Mouse (Mus musculus): ENCODE data around the gene Pgpep1.

DNA sequence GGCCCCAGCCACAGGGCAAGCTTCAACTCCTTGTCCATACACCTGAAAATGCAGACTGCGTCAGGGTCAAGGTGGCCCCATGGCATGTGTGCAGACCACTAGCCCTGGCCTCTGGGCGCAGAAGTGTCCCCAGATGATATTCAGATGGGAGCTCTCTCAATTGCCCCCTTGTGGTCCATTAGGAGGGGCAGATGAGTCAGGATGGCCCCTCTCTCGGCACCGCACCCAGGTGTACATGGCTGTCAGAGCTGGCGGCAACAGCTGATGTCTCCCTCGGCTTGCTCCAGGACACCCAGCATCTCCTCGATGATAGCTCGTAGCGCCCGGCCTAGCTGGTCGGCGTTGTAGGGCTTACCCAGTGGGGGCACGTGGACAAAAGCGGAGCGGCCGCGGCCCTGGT lies 9.8 kb downstream of the Pgpep1 start:
- no peak for TF ChIP-seq CTCF (IDR thresholded peaks at IDR 0.05; ENCODE audit: control insufficient read depth, insufficient read depth, insufficient read length)
- TF ChIP-seq USF1 (IDR thresholded peaks at IDR 0.05; ENCODE audit: low read depth): no peak
- no peak for TF ChIP-seq CEBPB (IDR thresholded peaks at IDR 0.05; ENCODE audit: low read depth)
- TF ChIP-seq MYOD1 (IDR thresholded peaks at IDR 0.05; ENCODE audit: control insufficient read depth, insufficient read length, low read depth): no peak
- TF ChIP-seq MYOG (IDR thresholded peaks at IDR 0.05; ENCODE audit: control insufficient read depth, extremely low read depth, insufficient read length): no peak
- TF ChIP-seq FOSL1 (IDR thresholded peaks at IDR 0.05; ENCODE audit: insufficient read depth, low read length, poor library complexity, severe bottlenecking): no peak

Data from C2C12 (cell line).